Mouse (Mus musculus) lung, embryonic 14.5 days (tissue): Measurements from ENCODE around the gene Ppp1r12c. TPM values are rescaled to one million over a fixed set of nuclear protein-coding genes. Genes with fewer than 3 reads are reported as not detected.

ENCODE experiments used
- ATAC-seq: fragments of 200-750 bp; cut with Nextera tagmentation; 2 replicates; pipeline ENCODE4 v1.8.0; 2017; ENCODE audit warnings: mild to moderate bottlenecking, moderate TSS enrichment, moderate library complexity; ENCODE audit not compliant: insufficient read depth
- DNase-seq: peaks from one replicate; pipeline ENCODE4 v3.0.0-alpha.2; 2015
- H3K27ac ChIP-seq: fragments of 300-500 bp; sonication (generic); 2 replicates; pipeline ENCODE4 v1.5.1; 2014; ENCODE audit warnings: low read depth, mild to moderate bottlenecking, moderate library complexity
- H3K27me3 ChIP-seq: fragments of 300-500 bp; sonication (generic); 2 replicates; pipeline ENCODE4 v1.6.1; 2014; ENCODE audit warnings: low read length, control low read depth; ENCODE audit not compliant: insufficient read depth
- H3K36me3 ChIP-seq: fragments of 300-500 bp; sonication (generic); 2 replicates; pipeline ENCODE4 v1.6.1; 2014; ENCODE audit warnings: control low read depth; ENCODE audit not compliant: insufficient read depth
- H3K4me1 ChIP-seq: fragments of 300-500 bp; sonication (generic); 2 replicates; pipeline ENCODE4 v1.6.1; 2014; ENCODE audit warnings: antibody characterized with exemption, control low read depth; ENCODE audit not compliant: insufficient read depth
- H3K4me2 ChIP-seq: fragments of 300-500 bp; sonication (generic); 2 replicates; pipeline ENCODE4 v1.6.1; 2014; ENCODE audit warnings: mild to moderate bottlenecking
- H3K4me3 ChIP-seq: fragments of 300-500 bp; sonication (generic); 2 replicates; pipeline ENCODE4 v1.5.1; 2014; ENCODE audit warnings: low read depth, low read length
- H3K9ac ChIP-seq: fragments of 300-500 bp; sonication (generic); 2 replicates; pipeline ENCODE4 v1.6.1; 2014
- H3K9me3 ChIP-seq: fragments of 300-500 bp; sonication (generic); 2 replicates; pipeline ENCODE4 v1.6.1; 2016; ENCODE audit warnings: low read depth, low read length, control low read depth
- CTCF ChIP-seq: IDR thresholded peaks from 2 replicates; pipeline ENCODE4 v1.5.1; 2016; ENCODE audit warnings: antibody characterized with exemption, low read depth
- WGBS: fragments of 180-500 bp; shearing (Covaris S2); extraction: QIAGEN DNeasy Blood & Tissue Kit; methylation state at CpG from one replicate; pipeline ENCODE4 v1.1.7; 2014; 5-methylcytosine and 5-hydroxymethylcytosine counted together
- polyA plus RNA-seq: library from polyadenylated mRNA; unstranded; fragments of >200 nt; fragmentation: Nextera tagmentation; extraction: Ambion mirVana; gene quantifications from 2 replicates; pipeline ENCODE4 v1.2.1, GENCODE M21; 2014

The Ppp1r12c gene
- polyA plus RNA-seq, 1 experiment from 2014 or later, result 54.3 TPM

DNA sequence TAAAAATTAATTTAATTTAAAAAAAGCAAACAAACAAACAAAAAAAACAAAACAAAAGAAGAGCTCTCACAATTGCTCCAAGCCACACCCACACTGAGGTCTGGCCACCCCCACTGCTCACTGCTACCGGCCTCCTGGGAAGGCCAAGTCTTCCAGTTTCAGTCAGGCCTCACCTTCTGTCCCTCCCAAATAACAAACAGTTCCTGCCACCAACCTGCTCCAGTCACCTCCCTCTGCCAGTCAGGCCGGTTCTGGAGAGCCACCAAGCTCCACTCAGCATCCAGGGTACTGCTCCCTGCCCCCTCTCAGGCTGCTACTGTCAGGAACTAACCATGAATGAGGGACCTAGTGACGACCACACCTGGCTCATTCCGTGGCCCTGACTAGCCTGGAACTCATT is 48.8 kb downstream of the Ppp1r12c start:
- DNase-seq (peak; percentile 31), ATAC-seq (peak; percentile 75; the same call in 1 of the 2 replicates)
- TF ChIP-seq CTCF, result no peak
- Histone ChIP-seq H3K36me3 (no peaks in the 10 kb centered on the region), H3K27me3 (no peaks in the 10 kb centered on the region), H3K27ac (0 out of 2 replicates have a peak overlapping the region, but pooled peaks have one; percentile 16), H3K9me3 (no peaks in the 10 kb centered on the region), H3K4me2 (no peak overlapping the region), H3K9ac (no peak overlapping the region), H3K4me3 (no peak overlapping the region), H3K4me1 (no peaks in the 10 kb centered on the region)
- 20% methylated on average over 4 of the region's 4 CpGs for WGBS

DNA sequence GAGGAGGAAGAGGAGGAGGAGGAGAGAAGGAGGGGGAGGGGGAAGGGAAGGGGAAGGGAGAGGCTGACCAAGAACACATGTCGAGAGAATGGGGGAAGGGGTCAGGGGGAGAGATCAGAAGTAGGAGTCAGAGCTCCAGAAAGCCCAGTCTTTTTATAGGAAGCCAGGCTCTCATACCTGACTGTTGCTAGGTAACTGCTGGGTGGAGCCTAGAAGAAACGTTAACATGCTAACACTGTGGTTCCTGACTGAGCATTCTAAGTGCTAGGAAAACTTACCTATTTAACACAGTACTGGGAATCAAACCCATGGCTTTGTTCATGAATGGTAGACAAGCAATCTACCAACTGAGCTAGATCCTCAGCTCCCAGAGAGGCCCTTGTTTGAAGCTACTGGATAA is 52.3 kb downstream of the Ppp1r12c start:
- Histone ChIP-seq H3K27me3 (no peaks in the 10 kb centered on the region), H3K9ac (no peak overlapping the region), H3K4me2 (no peak overlapping the region), H3K36me3 (peaks cover under 1% of the 10 kb centered on the region; the same call in 1 of the 2 replicates), H3K27ac (no peak overlapping the region), H3K4me1 (no peaks in the 10 kb centered on the region), H3K9me3 (no peaks in the 10 kb centered on the region), H3K4me3 (no peak overlapping the region)
- DNase-seq (peak; percentile 20), ATAC-seq (no peak)
- WGBS, result 5% methylated on average over 2 of the region's 2 CpGs
- no peak for TF ChIP-seq CTCF

DNA sequence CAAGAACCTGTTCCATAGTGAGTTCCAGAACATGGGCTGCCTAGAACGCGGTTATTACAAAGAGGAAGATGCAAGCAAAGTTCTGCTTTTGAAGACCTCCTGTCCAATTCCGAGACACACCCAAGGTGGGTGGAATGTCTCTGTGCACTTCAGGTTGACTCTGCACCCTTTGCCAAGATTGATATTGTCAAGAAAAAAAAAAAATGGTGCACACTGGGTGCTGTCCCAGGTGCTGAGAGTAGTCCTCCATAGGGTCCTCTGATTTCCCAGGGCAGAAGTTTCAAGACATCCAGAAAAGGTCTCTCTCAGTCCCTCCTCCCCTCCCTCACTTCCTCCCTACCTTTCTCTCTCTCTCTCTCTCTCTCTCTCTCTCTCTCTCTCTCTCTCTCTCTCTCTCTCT is 53.0 kb downstream of the Ppp1r12c start:
- H3K4me3 ChIP-seq, result no peak overlapping the region

DNA sequence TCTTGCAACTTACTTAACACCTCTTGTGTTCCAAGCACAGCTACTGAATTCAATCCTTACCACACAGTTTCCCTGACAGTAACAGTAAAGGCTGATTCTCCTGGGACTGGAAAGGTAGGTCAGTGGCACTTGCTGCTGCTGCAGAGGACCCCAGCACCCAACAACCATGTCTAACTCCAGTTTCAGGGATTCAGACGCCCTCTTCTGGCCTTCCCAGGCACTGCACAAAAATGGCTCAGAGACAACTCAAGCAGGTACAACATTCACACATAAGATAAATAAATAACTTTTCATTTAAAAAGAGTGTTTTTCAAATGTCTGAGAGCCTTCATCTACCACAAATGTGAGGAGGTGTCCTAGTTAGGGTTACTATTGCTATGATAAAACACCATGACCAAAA is 54.3 kb downstream of the Ppp1r12c start:
- Histone ChIP-seq H3K4me3 (no peak overlapping the region), H3K9ac (no peak overlapping the region), H3K4me2 (no peak overlapping the region), H3K27me3 (no peaks in the 10 kb centered on the region), H3K4me1 (no peaks in the 10 kb centered on the region), H3K27ac (no peak overlapping the region), H3K36me3 (peaks cover 21% of the 10 kb centered on the region), H3K9me3 (no peaks in the 10 kb centered on the region)
- TF ChIP-seq CTCF, result peak; percentile 37
- ATAC-seq (no peak), DNase-seq (no peak)
- WGBS, result 0% methylated on average over 1 of the region's 1 CpGs

More for the DNA sequence above, 53.0 kb downstream of the Ppp1r12c start:
- H3K27ac ChIP-seq, result no peak overlapping the region
- peaks cover 8% of the 10 kb centered on the region; the same call in 1 of the 2 replicates for H3K36me3 ChIP-seq
- H3K27me3 ChIP-seq, result no peaks in the 10 kb centered on the region
- TF ChIP-seq CTCF, result no peak
- ATAC-seq (no peak), DNase-seq (no peak)
- no peak overlapping the region for H3K4me2 ChIP-seq
- no peaks in the 10 kb centered on the region for H3K4me1 ChIP-seq
- WGBS, result 76% methylated on average over 3 of the region's 3 CpGs
- H3K9me3 ChIP-seq, result no peaks in the 10 kb centered on the region
- H3K9ac ChIP-seq, result no peak overlapping the region

DNA sequence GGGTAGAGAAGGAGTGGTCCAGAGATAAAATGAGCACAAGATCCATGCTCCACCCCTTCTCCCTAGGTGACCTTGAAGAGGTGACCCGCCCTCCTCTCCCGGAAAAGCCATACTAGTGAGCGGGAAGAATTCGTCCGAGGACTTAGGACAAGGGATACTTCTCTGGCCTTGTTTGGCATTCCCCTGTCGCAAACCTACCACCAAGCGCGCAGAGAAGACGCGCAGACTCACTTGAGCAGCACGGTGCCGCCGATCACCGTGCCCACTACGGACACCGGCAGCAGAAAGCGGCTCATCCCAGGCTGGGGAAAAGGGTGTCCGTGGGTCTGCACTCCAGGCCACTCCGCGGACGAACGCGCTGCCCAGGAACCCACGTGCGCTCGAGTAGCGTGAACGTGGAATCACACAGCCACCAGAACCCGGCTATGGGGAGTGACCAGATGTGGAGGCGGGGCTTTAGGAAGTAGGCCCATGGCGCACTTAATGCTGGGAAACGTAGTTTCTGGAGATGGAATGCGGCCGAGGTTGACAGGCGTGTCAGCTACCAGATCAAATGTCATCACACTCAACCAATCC is 56.2 kb downstream of the Ppp1r12c start, which contains the start of gene Rdh13:
TSS of gene Rdh13 (minus strand) at position 434 of the 576 bp plus-strand sequence.
- Histone ChIP-seq H3K27ac (peak within 1 kb of the TSS; percentile 76), H3K4me3 (peak within 1 kb of the TSS; percentile 71), H3K27me3 (no peaks in the 10 kb centered on the region), H3K4me1 (no peaks in the 10 kb centered on the region), H3K4me2 (peak within 1 kb of the TSS; percentile 64), H3K9ac (peak within 1 kb of the TSS; percentile 71), H3K9me3 (no peaks in the 10 kb centered on the region), H3K36me3 (peaks cover 38% of the 10 kb centered on the region)
- under 1% methylated on average over 35 of the region's 35 CpGs for WGBS
- ATAC-seq (peak; percentile 98), DNase-seq (peak; percentile 96)
- no peak; the same call in 1 of the 2 replicates for TF ChIP-seq CTCF

DNA sequence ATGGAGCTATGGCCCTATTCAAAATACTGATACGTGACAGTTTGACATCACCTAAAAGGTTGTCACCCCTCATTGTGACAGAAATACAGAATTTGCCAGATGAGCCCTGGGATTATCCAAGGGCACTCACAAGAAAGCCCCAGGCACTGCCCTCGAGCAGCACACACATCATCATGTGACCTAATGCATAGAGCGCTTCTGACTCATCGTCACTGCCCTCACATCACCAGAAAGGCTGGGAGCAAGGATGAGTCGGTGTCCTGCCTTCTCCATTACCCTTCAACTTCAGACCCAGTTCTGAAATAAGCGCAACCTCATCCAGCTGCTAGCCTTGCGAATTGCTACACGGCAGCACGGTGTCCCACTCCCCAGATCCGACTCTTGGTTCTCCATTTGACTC is 60.9 kb downstream of the Ppp1r12c start:
- DNase-seq, result no peak
- WGBS, result 90% methylated on average over 10 of the region's 10 CpGs
- H3K9me3 ChIP-seq, result no peaks in the 10 kb centered on the region

DNA sequence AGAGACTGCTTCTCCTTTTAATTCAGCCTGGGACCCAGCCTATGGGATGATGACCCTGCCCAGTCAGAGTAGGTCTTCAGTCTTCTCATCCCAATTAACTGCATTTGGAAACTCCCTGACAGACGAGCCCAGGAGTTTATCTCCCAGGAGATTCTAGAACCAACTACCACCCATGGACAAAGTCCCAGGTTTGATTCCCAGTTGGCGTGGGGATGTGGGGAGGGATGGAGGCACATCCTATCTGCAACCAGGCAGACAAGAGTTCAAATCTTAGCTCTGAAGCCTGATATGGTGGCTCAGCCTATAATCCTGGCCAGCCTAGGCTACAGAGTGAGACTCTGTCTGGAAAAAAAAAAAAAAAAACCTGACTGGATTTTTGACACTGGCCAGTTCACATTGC is 63.8 kb downstream of the Ppp1r12c start:
- H3K36me3 ChIP-seq, result peaks cover 76% of the 10 kb centered on the region
- no peak overlapping the region for H3K4me2 ChIP-seq
- 84% methylated on average over 2 of the region's 2 CpGs for WGBS

More for the DNA sequence above, 60.9 kb downstream of the Ppp1r12c start:
- H3K4me3 ChIP-seq, result no peak overlapping the region
- TF ChIP-seq CTCF, result no peak
- ATAC-seq, result no peak
- no peak overlapping the region for H3K27ac ChIP-seq
- H3K9ac ChIP-seq, result no peak overlapping the region
- peaks cover 73% of the 10 kb centered on the region for H3K36me3 ChIP-seq
- H3K4me2 ChIP-seq, result no peak overlapping the region
- H3K4me1 ChIP-seq, result no peaks in the 10 kb centered on the region
- H3K27me3 ChIP-seq, result no peaks in the 10 kb centered on the region

More for the DNA sequence above, 63.8 kb downstream of the Ppp1r12c start:
- no peak for DNase-seq
- Histone ChIP-seq H3K9me3 (no peaks in the 10 kb centered on the region), H3K4me3 (no peak overlapping the region), H3K9ac (no peak overlapping the region), H3K4me1 (no peaks in the 10 kb centered on the region), H3K27me3 (no peaks in the 10 kb centered on the region), H3K27ac (no peak overlapping the region)
- no peak for TF ChIP-seq CTCF
- no peak for ATAC-seq
